Mouse (Mus musculus) limb, embryonic 11.5 days (tissue): ENCODE results near the gene Ephx4. TPM values are rescaled to one million over a fixed set of nuclear protein-coding genes. Genes with fewer than 3 reads are reported as not detected.

Source experiments
- ATAC-seq: fragments of 200-750 bp; cut with Nextera tagmentation; 2 replicates; pipeline ENCODE4 v1.8.0; 2017; ENCODE audit warnings: low read depth; ENCODE audit not compliant: insufficient number of reproducible peaks, low FRiP score, low TSS enrichment
- DNase-seq: peaks from one replicate; pipeline ENCODE4 v3.0.0-alpha.2; 2015; ENCODE audit warnings: low spot score
- H3K27ac ChIP-seq: fragments of 300-500 bp; sonication (generic); replicated peaks from 2 replicates; pipeline ENCODE4 v1.5.1; 2014; ENCODE audit warnings: low read depth, mild to moderate bottlenecking, low read length
- H3K27me3 ChIP-seq: fragments of 300-500 bp; sonication (generic); 2 replicates; pipeline ENCODE4 v1.6.1; 2014; ENCODE audit warnings: mild to moderate bottlenecking, low read length, mixed read lengths; ENCODE audit not compliant: control insufficient read depth, insufficient read depth
- H3K36me3 ChIP-seq: fragments of 300-500 bp; sonication (generic); 2 replicates; pipeline ENCODE4 v1.6.1; 2014; ENCODE audit warnings: mild to moderate bottlenecking, low read length, moderate library complexity, mixed read lengths; ENCODE audit not compliant: control insufficient read depth, insufficient read depth
- H3K4me1 ChIP-seq: fragments of 300-500 bp; sonication (generic); 2 replicates; pipeline ENCODE4 v1.6.1; 2014; ENCODE audit warnings: low read length, mixed read lengths; ENCODE audit not compliant: control insufficient read depth, insufficient read depth
- H3K4me2 ChIP-seq: fragments of 300-500 bp; sonication (generic); 2 replicates; pipeline ENCODE4 v1.6.1; 2014; ENCODE audit warnings: low read depth, mild to moderate bottlenecking, moderate library complexity; ENCODE audit not compliant: severe bottlenecking
- H3K4me3 ChIP-seq: fragments of 300-500 bp; sonication (generic); 2 replicates; pipeline ENCODE4 v1.5.1; 2014; ENCODE audit warnings: low read depth, low read length
- H3K9ac ChIP-seq: fragments of 300-500 bp; sonication (generic); 2 replicates; pipeline ENCODE4 v1.6.1; 2014; ENCODE audit warnings: mild to moderate bottlenecking, low read length
- H3K9me3 ChIP-seq: fragments of 300-500 bp; sonication (generic); 2 replicates; pipeline ENCODE4 v1.6.1; 2016; ENCODE audit warnings: low read length; ENCODE audit not compliant: control insufficient read depth
- WGBS: fragments of 180-500 bp; shearing (Covaris S2); extraction: QIAGEN DNeasy Blood & Tissue Kit; methylation state at CpG from one replicate; pipeline ENCODE4 v1.1.7; 2014; 5-methylcytosine and 5-hydroxymethylcytosine counted together
- polyA plus RNA-seq: library from polyadenylated mRNA; unstranded; fragments of >200 nt; fragmentation: Nextera tagmentation; extraction: Ambion mirVana; gene quantifications from 2 replicates; pipeline ENCODE4 v1.2.1, GENCODE M21; 2014

Gene Ephx4
- polyA plus RNA-seq, 1 experiment from 2014 or later = 0.72 TPM

DNA sequence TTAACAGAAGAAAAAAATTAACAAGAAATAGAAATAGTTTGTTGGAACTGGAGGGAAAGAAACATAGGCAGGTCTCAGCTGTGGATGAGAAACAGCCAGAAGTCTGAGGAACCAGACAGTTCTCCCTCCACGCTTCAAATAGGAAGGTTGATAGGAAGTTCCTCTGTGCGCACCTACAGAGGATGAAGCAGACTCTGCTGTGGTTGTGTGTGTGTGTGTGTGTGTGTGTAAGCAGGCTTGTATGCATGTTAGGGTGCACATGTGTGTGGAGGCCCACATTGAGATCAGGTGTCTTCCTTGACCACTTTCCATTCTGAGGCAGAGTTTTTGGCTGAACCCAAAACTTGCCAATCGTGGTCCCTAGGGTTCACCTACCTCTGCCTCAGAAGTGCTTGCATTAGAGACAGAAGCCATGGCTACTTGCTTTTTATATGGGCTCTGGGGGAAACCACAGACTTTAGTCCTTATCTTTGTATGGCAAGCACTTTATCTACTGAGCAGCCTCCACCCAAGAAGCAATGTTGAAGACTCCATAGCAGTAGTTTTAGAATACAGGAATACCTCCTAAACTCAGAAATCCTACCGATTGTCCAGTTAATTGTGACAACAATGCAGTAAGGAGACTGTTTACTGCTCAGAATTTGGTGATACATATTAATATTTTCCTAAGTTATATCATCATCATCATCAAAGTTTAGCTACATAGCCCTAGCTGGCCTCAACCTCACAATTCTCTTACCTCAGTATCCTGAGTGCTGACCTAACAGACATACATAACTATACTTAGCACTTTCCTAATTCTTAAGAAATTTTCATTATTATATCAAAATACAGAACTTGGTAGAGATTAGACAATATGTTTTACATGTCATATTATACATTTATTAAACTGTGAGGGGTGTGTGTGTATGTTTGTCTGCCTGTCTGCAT, 59.9 kb downstream of the Ephx4 start:
- Histone ChIP-seq H3K4me3 (no peak overlapping the region), H3K27me3 (no peaks in the 10 kb centered on the region), H3K36me3 (no peaks in the 10 kb centered on the region), H3K4me1 (no peaks in the 10 kb centered on the region), H3K9ac (no peak overlapping the region), H3K27ac (no peak overlapping the region), H3K4me2 (no peak overlapping the region), H3K9me3 (no peaks in the 10 kb centered on the region)
- ATAC-seq (no peak), DNase-seq (no peak)
- WGBS = 92% methylated on average over 4 of the region's 4 CpGs

DNA sequence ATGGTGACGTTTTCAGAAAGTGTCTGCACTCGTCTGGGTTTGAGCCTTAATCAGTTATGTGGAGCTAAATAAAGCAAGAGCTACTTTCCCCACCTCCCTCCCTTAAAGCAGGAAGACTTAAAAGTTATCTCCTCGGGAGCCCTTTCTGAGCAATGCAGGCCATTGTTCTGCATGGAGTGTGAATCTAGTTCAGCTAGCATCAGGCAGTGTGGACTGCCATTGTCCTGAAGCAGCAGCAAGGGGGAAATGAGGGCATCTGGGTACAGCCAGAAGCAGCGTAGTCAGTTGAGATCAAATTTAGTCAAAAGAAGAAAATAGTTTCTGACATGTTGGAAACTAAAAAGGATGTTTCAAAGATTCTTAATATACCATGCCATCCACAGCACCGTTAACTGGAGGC, 64.0 kb downstream of the Ephx4 start:
- H3K4me2 ChIP-seq = no peak overlapping the region
- no peak overlapping the region for H3K9ac ChIP-seq
- WGBS = 65% methylated on average over 5 of the region's 5 CpGs
- no peak for ATAC-seq
- no peaks in the 10 kb centered on the region for H3K9me3 ChIP-seq
- no peaks in the 10 kb centered on the region; the same call in 1 of the 2 replicates for H3K36me3 ChIP-seq
- H3K27ac ChIP-seq = no peak overlapping the region
- H3K4me3 ChIP-seq = no peak overlapping the region
- H3K27me3 ChIP-seq = no peaks in the 10 kb centered on the region
- H3K4me1 ChIP-seq = no peaks in the 10 kb centered on the region
- no peak for DNase-seq

DNA sequence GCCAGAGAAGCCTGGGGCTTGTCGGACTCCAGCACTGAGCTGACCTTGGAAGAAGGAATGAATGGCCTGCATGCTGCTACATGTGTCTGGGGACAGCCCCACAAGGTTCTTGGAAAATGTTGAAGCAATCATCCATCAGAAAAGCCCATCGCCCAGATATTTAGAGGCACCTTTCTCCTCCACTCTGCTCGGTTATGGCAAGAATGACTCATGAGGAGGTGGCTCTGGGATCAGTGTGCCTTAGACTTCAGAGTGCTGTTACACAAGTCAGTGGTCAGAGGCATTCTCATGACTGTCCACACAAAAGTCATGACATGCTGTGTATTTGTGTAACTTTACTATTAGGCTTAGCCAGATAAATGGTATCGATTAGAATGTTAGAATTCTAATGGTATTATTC, 64.6 kb downstream of the Ephx4 start:
- DNase-seq (no peak), ATAC-seq (no peak)
- no peak overlapping the region for H3K4me2 ChIP-seq
- no peak overlapping the region for H3K9ac ChIP-seq
- H3K27ac ChIP-seq = no peak overlapping the region
- no peak overlapping the region for H3K4me3 ChIP-seq
- no peaks in the 10 kb centered on the region for H3K4me1 ChIP-seq
- no peaks in the 10 kb centered on the region for H3K9me3 ChIP-seq
- H3K27me3 ChIP-seq = no peaks in the 10 kb centered on the region
- no peaks in the 10 kb centered on the region; the same call in 1 of the 2 replicates for H3K36me3 ChIP-seq
- WGBS = 84% methylated on average over 4 of the region's 4 CpGs

DNA sequence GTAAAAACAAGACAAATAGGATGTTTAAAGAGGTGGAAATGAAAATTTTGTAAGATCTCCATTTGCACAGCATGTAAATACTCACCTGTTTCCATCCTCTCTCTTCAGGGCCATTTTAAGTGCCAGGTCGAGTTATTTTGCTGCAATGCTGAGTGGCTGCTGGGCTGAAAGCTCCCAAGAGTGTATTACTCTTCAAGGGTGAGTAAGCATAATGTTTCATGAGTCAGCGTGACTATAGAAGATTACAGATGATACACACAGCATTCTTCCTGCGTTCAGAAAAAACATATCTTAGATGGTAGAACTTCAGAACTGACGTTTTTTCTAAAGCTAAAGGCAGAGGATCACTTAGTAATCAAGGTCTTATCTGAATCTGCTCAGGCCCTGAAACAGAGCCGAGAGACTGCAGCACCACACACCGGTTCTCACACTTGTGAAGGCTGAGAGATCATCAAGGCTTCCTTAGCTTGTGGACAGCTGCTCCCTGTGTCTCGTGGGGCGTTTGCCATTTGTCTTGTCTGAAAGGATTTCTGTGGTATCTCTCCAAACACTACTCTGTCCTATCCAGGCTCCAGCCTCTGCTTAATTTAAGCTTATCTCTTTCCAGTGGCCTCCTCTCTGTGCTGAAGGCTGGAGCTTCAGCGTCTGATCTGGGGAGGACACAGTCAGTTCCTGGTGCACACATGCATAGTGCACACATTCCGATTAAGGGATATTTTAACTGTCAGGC, 68.2 kb downstream of the Ephx4 start:
- Histone ChIP-seq H3K27me3 (no peaks in the 10 kb centered on the region), H3K27ac (no peak overlapping the region), H3K9ac (no peak overlapping the region), H3K4me3 (no peak overlapping the region), H3K4me1 (no peaks in the 10 kb centered on the region), H3K36me3 (no peaks in the 10 kb centered on the region; the same call in 1 of the 2 replicates), H3K9me3 (no peaks in the 10 kb centered on the region), H3K4me2 (no peak overlapping the region)
- WGBS = 82% methylated on average over 10 of the region's 10 CpGs
- ATAC-seq (no peak), DNase-seq (no peak)

Other genes with a start within 250 kb of the Ephx4 start
- 11.2 and 12.4 TPM in 2 replicates for gene Tgfbr3, start 113.1 kb upstream of the Ephx4 start, polyA plus RNA-seq
- gene Brdt, start 71.6 kb upstream of the Ephx4 start, polyA plus RNA-seq = 1.5 and 2.0 TPM in 2 replicates
- gene Lpcat2b, start 28.8 kb downstream of the Ephx4 start, polyA plus RNA-seq = 0.09 TPM in 1 of 2 replicates, not detected in the other
- 5.0 and 5.3 TPM in 2 replicates for gene Btbd8, start 35.3 kb downstream of the Ephx4 start, polyA plus RNA-seq
- gene Gm42669, start 104.9 kb downstream of the Ephx4 start, polyA plus RNA-seq = 0.41 and 0.75 TPM in 2 replicates
- gene 1700028K03Rik, start 132.0 kb downstream of the Ephx4 start, polyA plus RNA-seq = 0.07 and 0.09 TPM in 2 replicates
- 20.3 and 23.9 TPM in 2 replicates for gene Rpap2, start 194.6 kb downstream of the Ephx4 start, polyA plus RNA-seq
- gene Glmn, start 195.2 kb downstream of the Ephx4 start, polyA plus RNA-seq = 42.2 and 42.5 TPM in 2 replicates